19 mouse cellular contexts compared by ENCODE assay signal in genomic region chr2:155991151-155991550, GRCm38 (mm10). TPM values are rescaled to one million over a fixed set of nuclear protein-coding genes. Genes with fewer than 3 reads are reported as not detected.
A peak's percentile ranks its signal among the peaks of the same experiment; 100 is the strongest.
DNase-seq lines count a peak whose midpoint lies in the region; ATAC-seq and TF ChIP-seq lines count a peak whose summit lies in the region.
"Had no signal": no experiment of that assay in that cellular context is flagged by ENCODE, and none has a peak within 500 bp of the region (broad histone marks: within the 10 kb centered on the region; RNA-seq: fewer than 3 reads in every experiment).

No protein-coding gene starts in this region.

- peaks cover 88% of the 10 kb centered on the region for H3K4me1 ChIP-seq in liver, embryonic 15.5 days (replicated peaks)
- peaks cover 32% of the 10 kb centered on the region for H3K4me1 ChIP-seq in thymus, adult 2 months (replicated peaks; ENCODE audit: control insufficient read depth, insufficient read depth, low read length)
- H3K4me1 ChIP-seq: forebrain, embryonic 15.5 days; kidney, embryonic 15.5 days; limb, embryonic 10.5 days had no signal

- intact Hi-C loops in left cerebral cortex, postnatal 4 days (cut with DNase I), result no loop called here

- DNase-seq in cerebellum, adult 11 months, result peak; percentile 34
- peak; percentile 64 for DNase-seq in left cerebral cortex, postnatal 4 days
- DNase-seq in left cerebral cortex, adult 9 months (ENCODE audit: low spot score in 2 of 2), result no peak
- peak; percentile 59 to 67 for DNase-seq in cerebellum, postnatal 25 days
- DNase-seq in thymus, adult 2 months, result no peak
- DNase-seq: thymus, postnatal 14 days had no signal

- TF ChIP-seq CTCF in thymus, adult 2 months (IDR thresholded peaks at IDR 0.05; ENCODE audit: borderline replicate concordance, control insufficient read depth, extremely low read depth, insufficient read depth, low read length, poor library complexity), result no peak

- ATAC-seq in cerebellum, adult (ENCODE audit: insufficient number of reproducible peaks, low FRiP score, low TSS enrichment), result no peak
- no peak for ATAC-seq in liver, embryonic 15.5 days (ENCODE audit: insufficient read depth)
- no peak for ATAC-seq in megakaryocyte, adult 5-6 weeks (ENCODE audit: poor library complexity, severe bottlenecking)
- ATAC-seq: forebrain, embryonic 15.5 days had no signal

- no peak for TF ChIP-seq POLR2A in thymus, adult 2 months (IDR thresholded peaks at IDR 0.05; ENCODE audit: control insufficient read depth, extremely low read depth, insufficient read depth, low read length, poor library complexity)

- no peaks in the 10 kb centered on the region for H3K27me3 ChIP-seq in liver, embryonic 15.5 days
- no peaks in the 10 kb centered on the region for H3K27me3 ChIP-seq in thymus, adult 2 months (ENCODE audit: control insufficient read depth, insufficient read depth, low read length)
- H3K27me3 ChIP-seq: CH12.LX; forebrain, embryonic 15.5 days; kidney, embryonic 15.5 days had no signal

- peak overlapping the region; percentile 80 for H3K4me2 ChIP-seq in liver, embryonic 15.5 days
- H3K4me2 ChIP-seq: forebrain, embryonic 15.5 days; kidney, embryonic 15.5 days had no signal

- H3K27ac ChIP-seq in liver, embryonic 15.5 days (replicated peaks), result peak overlapping the region; percentile 91; the same call in 1 of the 2 replicates
- no peak overlapping the region for H3K27ac ChIP-seq in thymus, adult 2 months (ENCODE audit: control insufficient read depth, insufficient read depth, low read length)
- H3K27ac ChIP-seq: forebrain, embryonic 15.5 days; kidney, embryonic 15.5 days; limb, embryonic 10.5 days had no signal

- H3K9me3 ChIP-seq in liver, embryonic 15.5 days (replicated peaks), result no peaks in the 10 kb centered on the region
- H3K9me3 ChIP-seq: forebrain, embryonic 15.5 days; kidney, embryonic 15.5 days; limb, embryonic 10.5 days had no signal

- H3K4me3 ChIP-seq in liver, embryonic 15.5 days (replicated peaks), result peak overlapping the region; percentile 58
- no peak overlapping the region for H3K4me3 ChIP-seq in thymus, adult 2 months (ENCODE audit: control insufficient read depth, insufficient read depth, low read length)
- H3K4me3 ChIP-seq: forebrain, embryonic 15.5 days; kidney, embryonic 15.5 days; limb, embryonic 10.5 days had no signal

- H3K9ac ChIP-seq in liver, embryonic 15.5 days, result peak overlapping the region; percentile 61; the same call in 1 of the 2 replicates
- H3K9ac ChIP-seq: forebrain, embryonic 15.5 days; kidney, embryonic 15.5 days had no signal

- 83% methylated on average over 10 of the region's 10 CpGs for WGBS in liver, embryonic 15.5 days (ENCODE audit: insufficient replicate concordance)
- 96% methylated on average over 10 of the region's 10 CpGs for WGBS in thymus, adult 2 months

- peaks cover 94% of the 10 kb centered on the region for H3K36me3 ChIP-seq in liver, embryonic 15.5 days (replicated peaks)
- H3K36me3 ChIP-seq in thymus, adult 2 months (ENCODE audit: control insufficient read depth, insufficient read depth, low read length), result peaks cover 27% of the 10 kb centered on the region

RNA-seq across cellular contexts. Expression of gene 6430550D23Rik, which starts 16.6 kb away (rescaled TPM):
- 1 to 10 TPM in 1 of 2 experiments, under 1 TPM in 1; 0.86 to 1.4 TPM for total RNA-seq in left cerebral cortex, postnatal 4 days (2021)
- polyA plus RNA-seq in liver, embryonic 15.5 days (2015; fragmentation: Nextera tagmentation; extraction: Ambion mirVana), result 0.78 and 0.90 TPM in 2 replicates
- polyA plus RNA-seq in thymus, adult 2 months (2012; rRNA removed), result 3.8 and 4.2 TPM in 2 replicates
- 0.20 and 0.57 TPM in 2 replicates for total RNA-seq in megakaryocyte, adult 5-6 weeks (2015)
- 0.11 and 0.81 TPM in 2 replicates for total RNA-seq in megakaryocyte, adult 5-6 weeks (2017)

RNA-seq across cellular contexts. Expression of gene Ergic3, which starts 16.7 kb away (rescaled TPM):
- total RNA-seq in left cerebral cortex, postnatal 4 days (2021), result 100 to 1,000 TPM; 271 to 274 TPM
- 103 and 122 TPM in 2 replicates for polyA plus RNA-seq in liver, embryonic 15.5 days (2015; fragmentation: Nextera tagmentation; extraction: Ambion mirVana)
- 273 and 293 TPM in 2 replicates for polyA plus RNA-seq in thymus, adult 2 months (2012; rRNA removed)
- total RNA-seq in megakaryocyte, adult 5-6 weeks (2015), result 175 and 193 TPM in 2 replicates
- 35.9 and 54.6 TPM in 2 replicates for total RNA-seq in megakaryocyte, adult 5-6 weeks (2017)

RNA-seq across cellular contexts. Expression of gene Cep250, which starts 34.9 kb away (rescaled TPM):
- total RNA-seq in left cerebral cortex, postnatal 4 days (2021), result 10 to 100 TPM; 22.2 to 23.9 TPM
- 8.2 and 9.7 TPM in 2 replicates for polyA plus RNA-seq in liver, embryonic 15.5 days (2015; fragmentation: Nextera tagmentation; extraction: Ambion mirVana)
- 31.6 and 36.7 TPM in 2 replicates for polyA plus RNA-seq in thymus, adult 2 months (2012; rRNA removed)
- 8.9 and 14.5 TPM in 2 replicates for total RNA-seq in megakaryocyte, adult 5-6 weeks (2015)
- total RNA-seq in megakaryocyte, adult 5-6 weeks (2017), result 37.9 and 38.1 TPM in 2 replicates

RNA-seq across cellular contexts. Expression of gene Gdf5, which starts 46.0 kb away (rescaled TPM):
- total RNA-seq in left cerebral cortex, postnatal 4 days (2021), result 1 to 10 TPM in 1 of 2 experiments, under 1 TPM in 1; 0.99 to 1.8 TPM
- polyA plus RNA-seq in liver, embryonic 15.5 days (2015; fragmentation: Nextera tagmentation; extraction: Ambion mirVana), result not detected in 2 replicates
- polyA plus RNA-seq in thymus, adult 2 months (2012; rRNA removed), result 0.23 and 0.31 TPM in 2 replicates
- not detected in 2 replicates for total RNA-seq in megakaryocyte, adult 5-6 weeks (2015)
- total RNA-seq in megakaryocyte, adult 5-6 weeks (2017), result not detected in 2 replicates
- total RNA-seq: CH12.LX had no signal

RNA-seq across cellular contexts. Expression of gene Gm15557, which starts 50.6 kb away (rescaled TPM):
- not detected for total RNA-seq in left cerebral cortex, postnatal 4 days (2021)
- not detected in 2 replicates for polyA plus RNA-seq in liver, embryonic 15.5 days (2015; fragmentation: Nextera tagmentation; extraction: Ambion mirVana)
- not detected in 2 replicates for polyA plus RNA-seq in thymus, adult 2 months (2012; rRNA removed)
- total RNA-seq in megakaryocyte, adult 5-6 weeks (2015), result not detected in 2 replicates
- not detected in 2 replicates for total RNA-seq in megakaryocyte, adult 5-6 weeks (2017)
- total RNA-seq: CH12.LX; gastrocnemius, adult 8-10 months had no signal
- polyA plus RNA-seq: brain, embryonic 14.5 days; cortical plate, adult 2 months; embryonic facial prominence, embryonic 14.5 days; forebrain, embryonic 15.5 days; heart, embryonic 11.5 days; kidney, embryonic 15.5 days; lung, embryonic 16.5 days had no signal

Comparison
In these comparisons a context has a peak if more than half of its experiments do, and no peak if none do; other contexts are left out.
1. DNase-seq: peak in cerebellum, adult 11 months (single experiment), left cerebral cortex, postnatal 4 days (single experiment) and cerebellum, postnatal 25 days (2 of 2); none in left cerebral cortex, adult 9 months (0 of 2) and thymus, adult 2 months (single experiment).